Mouse (Mus musculus) c-Kit-positive CD71-positive TER-119-positive erythroid progenitor cells, embryonic 14.5 days (primary cell): ENCODE results near the gene Irf7.
"Not testable (repeated sequence)": the region's sequence is repeated elsewhere in the genome, so short reads cannot be mapped to it uniquely, and the experiment has no call there.

ENCODE experiments used
- DNase-seq: peaks from one replicate; pipeline ENCODE4 v3.0.0-alpha.2; 2013; ENCODE audit warnings: low spot score

Gene Irf7

GRCm38 (mm10) chr7:141275356-141275755, 9.1 kb upstream of the Irf7 start:
- no peak for DNase-seq

- no peak for DNase-seq
Measured at GRCm38 (mm10) chr7:141270631-141271030, 4.3 kb upstream of the Irf7 start.

- DNase-seq, result no peak
Measured at GRCm38 (mm10) chr7:141269273-141269545, 2.9 kb upstream of the Irf7 start.

- no peak for DNase-seq
Measured at GRCm38 (mm10) chr7:141268466-141269272, 2.4 kb upstream of the Irf7 start.

- DNase-seq, result peak; percentile 22
Measured at GRCm38 (mm10) chr7:141265411-141265738, 906 bp downstream of the Irf7 start.

- peak; percentile 24 for DNase-seq
Measured at GRCm38 (mm10) chr7:141264761-141265410, 1.4 kb downstream of the Irf7 start.

GRCm38 (mm10) chr7:141264041-141264700, 2.1 kb downstream of the Irf7 start:
- no peak for DNase-seq

- no peak for DNase-seq
Measured at GRCm38 (mm10) chr7:141263640-141264039, 2.6 kb downstream of the Irf7 start.

- DNase-seq, result no peak
Measured at GRCm38 (mm10) chr7:141261480-141261879, 4.8 kb downstream of the Irf7 start.

- DNase-seq, result no peak
Measured at GRCm38 (mm10) chr7:141256159-141256558, 10.1 kb downstream of the Irf7 start.

GRCm38 (mm10) chr7:141250486-141250885, 15.8 kb downstream of the Irf7 start:
- not testable (repeated sequence) for DNase-seq

- no peak for DNase-seq
Measured at GRCm38 (mm10) chr7:141231551-141231950, 34.7 kb downstream of the Irf7 start.

- no peak for DNase-seq
Measured at GRCm38 (mm10) chr7:141231111-141231510, 35.2 kb downstream of the Irf7 start.

GRCm38 (mm10) chr7:141230570-141230969, 35.7 kb downstream of the Irf7 start:
- DNase-seq, result no peak

- DNase-seq, result no peak
Measured at GRCm38 (mm10) chr7:141229702-141230101, 36.6 kb downstream of the Irf7 start.

GRCm38 (mm10) chr7:141228279-141229067, 37.8 kb downstream of the Irf7 start, which contains the start of gene Phrf1:
Gene Phrf1 (plus strand): TSS chr7:141228784.
- peak; percentile 93 for DNase-seq

- no peak for DNase-seq
Measured at GRCm38 (mm10) chr7:141227796-141228195, 38.5 kb downstream of the Irf7 start.

- no peak for DNase-seq
Measured at GRCm38 (mm10) chr7:141226535-141226934, 39.7 kb downstream of the Irf7 start.

GRCm38 (mm10) chr7:141222696-141223215, 43.5 kb downstream of the Irf7 start:
- no peak for DNase-seq

GRCm38 (mm10) chr7:141222126-141222467, 44.2 kb downstream of the Irf7 start:
- no peak for DNase-seq

- DNase-seq, result peak; percentile 98
Measured at GRCm38 (mm10) chr7:141221249-141222125, 44.8 kb downstream of the Irf7 start.
